Mouse (Mus musculus): ENCODE measurements around the gene Nobox.

Nobox gene

GRCm38 (mm10) chr6:43295908-43296307 is 13.4 kb downstream of the Nobox start:
- no peak overlapping the region for H3K4me3 ChIP-seq (replicated peaks; ENCODE audit: low read length)
- no peaks in the 10 kb centered on the region for H3K36me3 ChIP-seq (ENCODE audit: insufficient read depth, low read length)
- H3K27me3 ChIP-seq (ENCODE audit: insufficient read depth, low read length): no peaks in the 10 kb centered on the region
- peaks cover 13% of the 10 kb centered on the region for H3K4me1 ChIP-seq (replicated peaks; ENCODE audit: low read depth, low read length)
- H3K9me3 ChIP-seq (ENCODE audit: low read length): no peaks in the 10 kb centered on the region
- TF ChIP-seq CTCF (conservative IDR thresholded peaks at IDR 0.05; ENCODE audit: low read length): no peak
- no peak for TF ChIP-seq POU5F1 (IDR thresholded peaks at IDR 0.05; ENCODE audit: borderline replicate concordance, low read length)
- TF ChIP-seq NANOG (IDR thresholded peaks at IDR 0.05; ENCODE audit: borderline replicate concordance, low read length): no peak

- Histone ChIP-seq H3K4me3 (replicated peaks; ENCODE audit: low read length) (no peak overlapping the region), H3K4me1 (replicated peaks; ENCODE audit: low read depth, low read length) (peaks cover 13% of the 10 kb centered on the region), H3K9me3 (ENCODE audit: low read length) (no peaks in the 10 kb centered on the region), H3K27me3 (ENCODE audit: insufficient read depth, low read length) (no peaks in the 10 kb centered on the region), H3K36me3 (ENCODE audit: insufficient read depth, low read length) (no peaks in the 10 kb centered on the region)
- no peak for TF ChIP-seq NANOG (IDR thresholded peaks at IDR 0.05; ENCODE audit: borderline replicate concordance, low read length)
- no peak for TF ChIP-seq CTCF (conservative IDR thresholded peaks at IDR 0.05; ENCODE audit: low read length)
- no peak for TF ChIP-seq POU5F1 (IDR thresholded peaks at IDR 0.05; ENCODE audit: borderline replicate concordance, low read length)
These were observed 16.2 kb downstream of the Nobox start for GRCm38 (mm10) chr6:43293175-43293574.

- no peaks in the 10 kb centered on the region for H3K27me3 ChIP-seq (ENCODE audit: insufficient read depth, low read length)
- H3K4me1 ChIP-seq (replicated peaks; ENCODE audit: low read depth, low read length): peaks cover 13% of the 10 kb centered on the region
- TF ChIP-seq CTCF (conservative IDR thresholded peaks at IDR 0.05; ENCODE audit: low read length) (no peak), NANOG (IDR thresholded peaks at IDR 0.05; ENCODE audit: borderline replicate concordance, low read length) (no peak), POU5F1 (IDR thresholded peaks at IDR 0.05; ENCODE audit: borderline replicate concordance, low read length) (no peak)
These were observed 16.8 kb downstream of the Nobox start for GRCm38 (mm10) chr6:43292471-43293076.

GRCm38 (mm10) chr6:43292041-43292440 is 17.3 kb downstream of the Nobox start:
- no peaks in the 10 kb centered on the region for H3K9me3 ChIP-seq (ENCODE audit: low read length)
- no peaks in the 10 kb centered on the region for H3K36me3 ChIP-seq (ENCODE audit: insufficient read depth, low read length)
- no peak for TF ChIP-seq NANOG (IDR thresholded peaks at IDR 0.05; ENCODE audit: borderline replicate concordance, low read length)
- no peak for TF ChIP-seq CTCF (conservative IDR thresholded peaks at IDR 0.05; ENCODE audit: low read length)
- TF ChIP-seq POU5F1 (IDR thresholded peaks at IDR 0.05; ENCODE audit: borderline replicate concordance, low read length): no peak
- H3K4me3 ChIP-seq (replicated peaks; ENCODE audit: low read length): no peak overlapping the region
- H3K4me1 ChIP-seq (replicated peaks; ENCODE audit: low read depth, low read length): peaks cover 13% of the 10 kb centered on the region
- H3K27me3 ChIP-seq (ENCODE audit: insufficient read depth, low read length): no peaks in the 10 kb centered on the region

More at GRCm38 (mm10) chr6:43292471-43293076, 16.8 kb downstream of the Nobox start:
- H3K4me3 ChIP-seq (replicated peaks; ENCODE audit: low read length): no peak overlapping the region
- H3K36me3 ChIP-seq (ENCODE audit: insufficient read depth, low read length): no peaks in the 10 kb centered on the region
- no peaks in the 10 kb centered on the region for H3K9me3 ChIP-seq (ENCODE audit: low read length)

- no peak for TF ChIP-seq POU5F1 (IDR thresholded peaks at IDR 0.05; ENCODE audit: borderline replicate concordance, low read length)
- TF ChIP-seq CTCF (conservative IDR thresholded peaks at IDR 0.05; ENCODE audit: low read length): no peak
- no peak for TF ChIP-seq NANOG (IDR thresholded peaks at IDR 0.05; ENCODE audit: borderline replicate concordance, low read length)
- no peak overlapping the region for H3K4me3 ChIP-seq (replicated peaks; ENCODE audit: low read length)
- H3K27me3 ChIP-seq (ENCODE audit: insufficient read depth, low read length): no peaks in the 10 kb centered on the region
- H3K36me3 ChIP-seq (ENCODE audit: insufficient read depth, low read length): no peaks in the 10 kb centered on the region; the same call in 1 of the 2 replicates
- H3K4me1 ChIP-seq (replicated peaks; ENCODE audit: low read depth, low read length): no peaks in the 10 kb centered on the region
- H3K9me3 ChIP-seq (ENCODE audit: low read length): no peaks in the 10 kb centered on the region
These were observed 28.9 kb downstream of the Nobox start for GRCm38 (mm10) chr6:43280481-43280880.

- Histone ChIP-seq H3K27me3 (ENCODE audit: insufficient read depth, low read length) (peaks cover 5% of the 10 kb centered on the region; the same call in 1 of the 2 replicates), H3K4me3 (replicated peaks; ENCODE audit: low read length) (no peak overlapping the region), H3K9me3 (ENCODE audit: low read length) (no peaks in the 10 kb centered on the region), H3K36me3 (ENCODE audit: insufficient read depth, low read length) (no peaks in the 10 kb centered on the region; the same call in 1 of the 2 replicates), H3K4me1 (replicated peaks; ENCODE audit: low read depth, low read length) (no peaks in the 10 kb centered on the region)
- TF ChIP-seq NANOG (IDR thresholded peaks at IDR 0.05; ENCODE audit: borderline replicate concordance, low read length) (no peak), POU5F1 (IDR thresholded peaks at IDR 0.05; ENCODE audit: borderline replicate concordance, low read length) (no peak), CTCF (conservative IDR thresholded peaks at IDR 0.05; ENCODE audit: low read length) (peak; percentile 26; the same call in 1 of the 2 replicates)
These were observed 31.1 kb downstream of the Nobox start for GRCm38 (mm10) chr6:43278247-43278646.

- H3K9me3 ChIP-seq (ENCODE audit: low read length): no peaks in the 10 kb centered on the region
- peaks cover 5% of the 10 kb centered on the region; the same call in 1 of the 2 replicates for H3K27me3 ChIP-seq (ENCODE audit: insufficient read depth, low read length)
- no peak overlapping the region for H3K4me3 ChIP-seq (replicated peaks; ENCODE audit: low read length)
- no peaks in the 10 kb centered on the region for H3K4me1 ChIP-seq (replicated peaks; ENCODE audit: low read depth, low read length)
- H3K36me3 ChIP-seq (ENCODE audit: insufficient read depth, low read length): no peaks in the 10 kb centered on the region
- no peak for TF ChIP-seq NANOG (IDR thresholded peaks at IDR 0.05; ENCODE audit: borderline replicate concordance, low read length)
- TF ChIP-seq POU5F1 (IDR thresholded peaks at IDR 0.05; ENCODE audit: borderline replicate concordance, low read length): no peak
- no peak for TF ChIP-seq CTCF (conservative IDR thresholded peaks at IDR 0.05; ENCODE audit: low read length)
These were observed 35.2 kb downstream of the Nobox start for GRCm38 (mm10) chr6:43274123-43274522.

GRCm38 (mm10) chr6:43272597-43272996 is 36.8 kb downstream of the Nobox start:
- H3K27me3 ChIP-seq (ENCODE audit: insufficient read depth, low read length): peaks cover 10% of the 10 kb centered on the region; the same call in 1 of the 2 replicates
- TF ChIP-seq POU5F1 (IDR thresholded peaks at IDR 0.05; ENCODE audit: borderline replicate concordance, low read length) (no peak), CTCF (conservative IDR thresholded peaks at IDR 0.05; ENCODE audit: low read length) (no peak), NANOG (IDR thresholded peaks at IDR 0.05; ENCODE audit: borderline replicate concordance, low read length) (no peak)
- H3K4me3 ChIP-seq (replicated peaks; ENCODE audit: low read length): no peak overlapping the region
- H3K9me3 ChIP-seq (ENCODE audit: low read length): no peaks in the 10 kb centered on the region
- H3K36me3 ChIP-seq (ENCODE audit: insufficient read depth, low read length): no peaks in the 10 kb centered on the region
- no peaks in the 10 kb centered on the region for H3K4me1 ChIP-seq (replicated peaks; ENCODE audit: low read depth, low read length)

Measured in E14TG2a.4 (cell line).